Mouse (Mus musculus) mouse embryonic stem cell (cell line): ENCODE results near the gene Golm1.
"Not testable (repeated sequence)": the region's sequence is repeated elsewhere in the genome, so short reads cannot be mapped to it uniquely, and the experiment has no call there.

Experiments
- in situ Hi-C, 2 experiments: fragments of 300-500 bp; cut with MboI; formaldehyde crosslinking; loops; 1 replicate in 1 of 2; 3 replicates in 1 of 2; pipeline ENCODE4 v1.14.3; 2019 to 2020; ENCODE audit warnings: low sequenced_read_pairs in 2 of 2, low pct_unique_long_range_greater_than_20kb in 1 of 2, mixed read lengths in 1 of 2; ENCODE audit not compliant: unreplicated experiment in 1 of 2

Gene Golm1

GRCm38 (mm10) chr13:59615152-59615551 is 60.5 kb downstream of the Golm1 start:
- in situ Hi-C loops, result no loop called here

GRCm38 (mm10) chr13:59613868-59614267 is 61.7 kb downstream of the Golm1 start:
- in situ Hi-C loops, result no loop called here

- in situ Hi-C loops, result no loop called here
These were observed 65.2 kb downstream of the Golm1 start for GRCm38 (mm10) chr13:59610437-59610836.

GRCm38 (mm10) chr13:59609885-59610284 is 65.7 kb downstream of the Golm1 start:
- in situ Hi-C loops, result no loop called here

GRCm38 (mm10) chr13:59605221-59605922 is 70.2 kb downstream of the Golm1 start:
- in situ Hi-C loops, result no loop called here

- in situ Hi-C loops, result no loop called here
These were observed 71.1 kb downstream of the Golm1 start for GRCm38 (mm10) chr13:59604511-59604910.

- in situ Hi-C loops, result no loop called here
These were observed 72.5 kb downstream of the Golm1 start for GRCm38 (mm10) chr13:59603096-59603495.

GRCm38 (mm10) chr13:59592630-59593029 is 83.0 kb downstream of the Golm1 start:
- in situ Hi-C loops, result no loop called here

- in situ Hi-C loops, result not testable (repeated sequence)
These were observed 83.6 kb downstream of the Golm1 start for GRCm38 (mm10) chr13:59592058-59592457.

GRCm38 (mm10) chr13:59590691-59591090 is 84.9 kb downstream of the Golm1 start:
- in situ Hi-C loops, result no loop called here

- in situ Hi-C loops, result no loop called here
These were observed 85.9 kb downstream of the Golm1 start for GRCm38 (mm10) chr13:59589672-59590071.

GRCm38 (mm10) chr13:59587201-59587600 is 88.4 kb downstream of the Golm1 start:
- in situ Hi-C loops, result no loop called here

- in situ Hi-C loops, result no loop called here
These were observed 90.0 kb downstream of the Golm1 start for GRCm38 (mm10) chr13:59585648-59586005.

GRCm38 (mm10) chr13:59584947-59585647 is 90.5 kb downstream of the Golm1 start, which contains the start of the genes Agtpbp1 and Naa35:
Gene Agtpbp1, minus strand, starts transcription at chr13:59585227.
Gene Naa35, plus strand, starts transcription at chr13:59585259.
- in situ Hi-C loops, result no loop called here
